Mouse (Mus musculus): ENCODE results near the gene Kel. TPM values are rescaled to one million over a fixed set of nuclear protein-coding genes. Genes with fewer than 3 reads are reported as not detected.

The Kel gene
- polyA plus RNA-seq (2017; shearing (Covaris generic)): not detected

GRCm38 (mm10) chr6:41704123-41704522, at the start of gene Kel:
Kel (minus strand) TSS chr6:41704339.
- no peak for ATAC-seq

GRCm38 (mm10) chr6:41744664-41745392, 40.7 kb upstream of the Kel start:
- no peak for ATAC-seq

DNA sequence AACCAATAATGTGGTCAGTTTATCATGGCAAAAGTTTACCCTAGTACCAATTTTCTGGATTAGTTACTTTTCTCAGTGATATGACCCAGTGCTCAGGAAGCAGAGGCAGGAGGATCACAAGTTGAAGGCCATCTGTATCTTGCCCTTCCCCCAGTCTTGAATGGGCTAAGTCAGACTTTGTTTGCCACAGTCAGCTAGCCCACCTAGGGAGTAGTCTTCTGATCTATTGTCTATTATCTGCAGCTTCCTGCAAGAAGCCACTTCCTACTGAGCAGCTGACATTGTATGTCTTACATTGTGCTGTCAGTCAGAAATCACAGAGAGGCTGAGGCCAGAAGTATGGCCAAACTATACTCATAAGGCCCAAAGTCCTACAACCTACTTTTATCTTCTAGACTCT, 37.0 kb upstream of the Kel start:
- no peak for ATAC-seq

GRCm38 (mm10) chr6:41734719-41735470, 30.8 kb upstream of the Kel start:
- ATAC-seq: no peak

- no peak for ATAC-seq
These were observed 24.0 kb upstream of the Kel start for GRCm38 (mm10) chr6:41727989-41728609.

GRCm38 (mm10) chr6:41721430-41721829, 17.3 kb upstream of the Kel start:
- no peak for ATAC-seq

DNA sequence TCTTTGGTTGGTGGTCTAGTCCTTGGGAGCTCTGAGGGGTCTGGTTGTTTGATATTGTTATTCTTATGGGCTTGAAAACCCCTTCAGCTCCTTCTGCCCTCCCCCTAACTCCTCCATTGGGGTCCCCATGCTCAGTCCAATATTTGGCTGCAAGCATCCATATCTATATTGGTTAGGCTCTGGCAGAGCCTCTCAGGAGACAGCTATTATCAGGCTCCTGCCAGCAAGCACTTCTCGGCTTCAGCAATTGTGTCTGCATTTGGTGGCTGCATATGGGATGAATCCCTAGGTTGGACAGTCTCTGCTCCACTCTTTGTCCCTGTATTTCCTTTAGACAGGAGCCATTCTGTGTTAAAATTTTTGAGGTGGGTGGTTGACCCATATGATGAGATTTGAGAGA, 6.1 kb upstream of the Kel start:
- no peak for ATAC-seq

- ATAC-seq: no peak
These were observed 2.1 kb upstream of the Kel start for GRCm38 (mm10) chr6:41706275-41706674.

- peak; percentile 61 for ATAC-seq
These were observed 1.2 kb downstream of the Kel start for GRCm38 (mm10) chr6:41702928-41703327.

GRCm38 (mm10) chr6:41701245-41701644, 2.9 kb downstream of the Kel start:
- ATAC-seq: no peak

GRCm38 (mm10) chr6:41694407-41694806, 9.7 kb downstream of the Kel start:
- no peak for ATAC-seq

DNA sequence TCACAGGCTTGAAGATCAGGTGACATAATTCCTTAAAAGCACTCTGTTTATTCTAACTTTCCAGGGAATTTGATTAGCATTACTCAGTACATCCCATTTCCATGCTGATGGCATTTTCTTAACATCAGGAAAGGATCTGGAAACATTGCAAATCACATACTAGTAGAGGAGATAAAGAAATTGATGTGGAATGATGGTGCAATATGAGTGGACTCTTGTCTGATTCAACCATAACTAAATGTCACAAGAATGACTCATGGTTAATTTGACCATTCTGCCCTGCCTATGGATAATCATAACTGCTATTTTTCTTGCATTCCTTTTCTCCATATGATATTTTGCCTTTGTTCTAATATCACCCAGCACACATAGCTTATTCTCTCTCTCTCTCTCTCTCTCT, 11.9 kb downstream of the Kel start:
- no peak for ATAC-seq

DNA sequence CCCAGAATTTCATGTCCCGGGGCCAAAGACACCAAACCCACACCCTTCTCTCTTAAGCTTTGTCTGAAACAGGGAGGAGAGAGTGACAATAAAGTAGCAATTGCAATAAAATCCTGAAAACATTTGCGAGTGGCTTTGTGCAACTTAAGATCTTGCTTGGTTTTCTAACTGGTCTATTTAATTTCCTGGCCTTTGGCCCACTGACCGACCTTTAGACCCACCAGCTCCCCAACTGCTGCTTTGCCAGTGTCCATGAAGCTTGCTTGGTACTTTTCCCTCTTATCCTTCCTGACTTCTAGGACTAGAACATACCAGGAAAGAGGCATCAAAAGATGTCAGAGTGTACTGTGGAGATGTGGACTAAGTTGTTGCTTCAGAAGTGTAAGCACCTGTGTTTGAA, 18.5 kb downstream of the Kel start:
- ATAC-seq: no peak

GRCm38 (mm10) chr6:41684911-41685310, 19.2 kb downstream of the Kel start:
- ATAC-seq: no peak

- ATAC-seq: no peak
These were observed 20.0 kb downstream of the Kel start, which contains the start of gene Llcfc1 for GRCm38 (mm10) chr6:41684131-41684530. Llcfc1 (plus strand) TSS chr6:41684431.

GRCm38 (mm10) chr6:41681656-41682055, 22.5 kb downstream of the Kel start:
- no peak for ATAC-seq

GRCm38 (mm10) chr6:41680669-41681068, 23.5 kb downstream of the Kel start, which contains the start of gene Trpv5:
Trpv5 (minus strand) TSS chr6:41680769.
- ATAC-seq: no peak

- ATAC-seq: no peak
These were observed 27.6 kb downstream of the Kel start for GRCm38 (mm10) chr6:41676530-41676929.

GRCm38 (mm10) chr6:41662320-41662719, 41.8 kb downstream of the Kel start:
- ATAC-seq: peak; percentile 84

- ATAC-seq: no peak
These were observed 45.7 kb downstream of the Kel start for GRCm38 (mm10) chr6:41658487-41658886.

DNA sequence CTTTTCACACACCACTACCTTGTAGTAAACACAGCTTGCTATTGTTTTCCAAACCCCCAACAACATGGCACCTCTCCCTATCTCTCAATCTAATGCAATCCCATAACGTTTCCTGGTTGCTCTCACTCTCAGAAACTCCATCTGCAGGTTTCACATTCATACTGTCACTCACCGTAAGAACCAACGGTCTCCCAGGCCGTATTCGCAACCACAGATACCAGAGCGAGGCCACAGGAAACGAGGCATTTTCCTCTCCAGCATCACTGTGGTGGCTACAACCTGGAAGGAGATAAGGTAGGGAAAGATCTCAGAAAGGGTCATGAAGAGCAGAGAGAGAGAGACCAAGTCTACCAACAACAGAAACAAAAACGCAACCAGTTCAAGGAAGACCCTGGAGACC, 49.5 kb downstream of the Kel start:
- peak; percentile 37 for ATAC-seq

DNA sequence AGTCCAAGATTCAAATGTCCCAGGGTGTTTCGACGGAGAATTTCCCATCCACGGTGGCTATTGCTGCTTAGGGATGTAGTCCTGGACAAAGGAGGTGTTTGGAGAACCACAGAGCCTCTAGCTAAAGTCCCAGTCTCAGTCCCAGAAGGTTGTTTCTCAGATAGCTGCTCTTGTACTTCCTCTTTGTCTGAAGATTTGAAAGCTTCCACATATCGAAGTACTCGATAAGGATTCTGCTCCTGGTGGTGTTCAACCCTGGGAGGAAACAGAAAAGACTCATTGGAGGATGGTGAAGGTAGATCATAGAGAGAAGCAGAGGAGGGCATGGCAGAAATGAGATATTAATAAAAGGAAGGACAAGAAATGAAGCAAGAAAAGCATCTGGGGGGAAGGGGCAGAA, 51.0 kb downstream of the Kel start:
- no peak for ATAC-seq

GRCm38 (mm10) chr6:41646672-41647071, 57.5 kb downstream of the Kel start:
- ATAC-seq: no peak

GRCm38 (mm10) chr6:41646220-41646619, 57.9 kb downstream of the Kel start:
- ATAC-seq: no peak

Data from CD4-positive, CD25-positive, alpha-beta regulatory T cell, adult 4 months (primary cell).